ENCODE assay signal across 10 mouse cellular contexts in the genomic region with DNA sequence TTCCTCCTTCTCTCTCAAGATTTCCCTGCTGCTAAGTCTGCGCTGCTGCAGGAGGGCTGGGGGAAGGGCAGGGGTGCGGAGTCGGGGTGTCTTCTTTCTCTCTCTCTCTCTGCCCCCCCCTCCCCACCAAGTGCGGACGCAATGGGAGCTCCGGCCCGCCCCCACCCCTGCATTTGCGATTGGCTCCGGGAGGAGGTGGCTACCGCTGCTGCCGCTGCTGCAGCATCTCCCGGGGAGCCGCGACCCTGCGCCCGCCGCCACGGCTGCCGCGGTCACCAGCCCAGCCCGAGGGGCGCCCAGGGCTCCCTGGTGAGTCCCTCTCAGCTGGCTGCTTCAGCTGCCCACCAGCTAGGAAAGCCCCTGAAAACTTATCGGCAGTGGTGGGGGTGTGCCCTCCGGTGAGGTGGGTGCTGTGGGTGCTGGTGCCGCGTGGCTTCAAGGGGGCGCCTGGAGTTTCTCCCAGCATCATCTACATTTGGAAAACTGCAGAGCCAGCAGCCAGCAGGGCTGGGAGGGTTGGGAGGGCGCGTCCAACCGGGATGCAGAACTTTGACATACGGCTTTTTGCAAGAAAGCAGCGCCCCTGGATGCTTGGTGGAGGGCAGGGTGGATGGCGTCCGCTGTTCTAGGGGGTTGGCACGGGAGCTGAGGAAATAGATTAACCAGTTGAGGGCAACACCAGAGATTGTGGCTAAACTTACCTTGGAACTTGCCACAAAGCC. TPM values are rescaled to one million over a fixed set of nuclear protein-coding genes. Genes with fewer than 3 reads are reported as not detected.
DNase-seq lines count a peak whose midpoint lies in the region; ATAC-seq lines count a peak whose summit lies in the region.
"Had no signal": no experiment of that assay in that cellular context is flagged by ENCODE, and none has a peak within 500 bp of the region (broad histone marks: within the 10 kb centered on the region; RNA-seq: fewer than 3 reads in every experiment).

No protein-coding gene starts in this region.

- peak; percentile 49 for ATAC-seq in forebrain, embryonic 15.5 days (replicated peaks)
- ATAC-seq in liver, embryonic 11.5 days (replicated peaks; ENCODE audit: low FRiP score) = no peak

- H3K36me3 ChIP-seq in forebrain, embryonic 15.5 days = no peaks in the 10 kb centered on the region
- no peaks in the 10 kb centered on the region for H3K36me3 ChIP-seq in liver, embryonic 11.5 days (ENCODE audit: control insufficient read depth, insufficient read depth, low read length)

- H3K9me3 ChIP-seq in forebrain, embryonic 15.5 days = no peaks in the 10 kb centered on the region
- no peaks in the 10 kb centered on the region for H3K9me3 ChIP-seq in liver, embryonic 11.5 days (ENCODE audit: control insufficient read depth, low read length)

- no peak overlapping the region for H3K27ac ChIP-seq in forebrain, embryonic 15.5 days (replicated peaks)
- no peak overlapping the region for H3K27ac ChIP-seq in liver, embryonic 11.5 days (ENCODE audit: low read depth, low read length)
- H3K27ac ChIP-seq: liver, embryonic 14.5 days had no signal

- WGBS in forebrain, embryonic 15.5 days = 0% methylated on average over 31 of the region's 35 CpGs
- WGBS in liver, embryonic 11.5 days = 3% methylated on average over 34 of the region's 35 CpGs

- peak overlapping the region; percentile 82 for H3K4me2 ChIP-seq in forebrain, embryonic 15.5 days (replicated peaks)
- H3K4me2 ChIP-seq in liver, embryonic 11.5 days = peak overlapping the region; percentile 48

- peak overlapping the region; percentile 47 for H3K4me3 ChIP-seq in forebrain, embryonic 15.5 days
- H3K4me3 ChIP-seq in liver, embryonic 11.5 days (ENCODE audit: low read depth, low read length) = peak overlapping the region; percentile 29

- H3K9ac ChIP-seq in forebrain, embryonic 15.5 days (replicated peaks) = peak overlapping the region; percentile 38
- H3K9ac ChIP-seq in liver, embryonic 11.5 days (ENCODE audit: low read depth, low read length) = no peak overlapping the region
- H3K9ac ChIP-seq: liver, embryonic 14.5 days had no signal

- DNase-seq in right cerebral cortex, postnatal 14 days = peak; percentile 8
- DNase-seq in right cerebral cortex, postnatal 25 days = no peak
- DNase-seq in liver, embryonic 11.5 days (ENCODE audit: low spot score) = peak; percentile 32
- DNase-seq in testis, postnatal 10 days (ENCODE audit: low spot score) = peak; percentile 52
- DNase-seq in frontal cortex, postnatal 14 days (ENCODE audit: low spot score in 2 of 2) = no peak
- DNase-seq in adrenal gland, adult (ENCODE audit: inconsistent age in 2 of 2, low spot score in 1 of 2) = no peak
- DNase-seq in cerebellum, adult 11 months = no peak
- DNase-seq: adrenal gland, postnatal 14 days had no signal

- peaks cover 53% of the 10 kb centered on the region for H3K27me3 ChIP-seq in forebrain, embryonic 15.5 days
- H3K27me3 ChIP-seq in liver, embryonic 11.5 days (replicated peaks; ENCODE audit: control insufficient read depth, insufficient read depth, low read length) = peaks cover 55% of the 10 kb centered on the region

- peaks cover 15% of the 10 kb centered on the region for H3K4me1 ChIP-seq in forebrain, embryonic 15.5 days
- no peaks in the 10 kb centered on the region for H3K4me1 ChIP-seq in liver, embryonic 11.5 days (replicated peaks; ENCODE audit: control insufficient read depth, insufficient read depth, low read length)

RNA-seq across cellular contexts. Expression of a gene that starts 51.6 kb away (rescaled TPM):
- not detected in 2 replicates for polyA plus RNA-seq in forebrain, embryonic 15.5 days (2015; fragmentation: Nextera tagmentation; extraction: Ambion mirVana)
- polyA plus RNA-seq in liver, embryonic 11.5 days (2014; fragmentation: Nextera tagmentation; extraction: Ambion mirVana) = 7.6 and 7.7 TPM in 2 replicates

Comparison
In these comparisons a context has a peak if more than half of its experiments do, and no peak if none do; other contexts are left out.
1. DNase-seq: peak in right cerebral cortex, postnatal 14 days (single experiment), liver, embryonic 11.5 days (single experiment) and testis, postnatal 10 days (single experiment); none in right cerebral cortex, postnatal 25 days (single experiment), frontal cortex, postnatal 14 days (0 of 2), adrenal gland, adult (0 of 2) and cerebellum, adult 11 months (single experiment).